Mouse (Mus musculus) CH12.LX (cell line): Measurements from ENCODE around the gene Socs3. TPM values are rescaled to one million over a fixed set of nuclear protein-coding genes. Genes with fewer than 3 reads are reported as not detected.

Experiments
- DNase-seq: peaks from one replicate; pipeline ENCODE4 v3.0.0-alpha.2; 2013; ENCODE audit errors: extremely low read depth
- H3K27ac ChIP-seq: 2 replicates; pipeline ENCODE4 v1.5.1; 2012; ENCODE audit warnings: low read depth, mild to moderate bottlenecking, control low read depth, moderate library complexity; ENCODE audit not compliant: insufficient read depth
- H3K27me3 ChIP-seq: replicated peaks from 2 replicates; pipeline ENCODE3; 2012; ENCODE audit warnings: inconsistent platforms
- H3K36me3 ChIP-seq, 2 experiments: replicated peaks in 1 of 2; 2 replicates each; pipeline versions ENCODE3 to v1.6.1; 2012; ENCODE audit warnings: inconsistent platforms in 1 of 2, low read length in 1 of 2, mild to moderate bottlenecking in 1 of 2, mixed read lengths in 1 of 2, moderate library complexity in 1 of 2; ENCODE audit not compliant: control insufficient read depth in 1 of 2, insufficient read depth in 1 of 2
- H3K4me1 ChIP-seq, 2 experiments: 2 replicates each; pipeline ENCODE4 v1.6.1; 2012; ENCODE audit warnings: inconsistent platforms in 1 of 2, moderate library complexity in 1 of 2; ENCODE audit not compliant: insufficient read depth in 2 of 2, control insufficient read depth in 1 of 2
- H3K4me2 ChIP-seq: 2 replicates; pipeline ENCODE4 v1.6.1; 2012; ENCODE audit warnings: low read depth, mild to moderate bottlenecking, control low read depth; ENCODE audit not compliant: poor library complexity, insufficient read depth, severe bottlenecking
- H3K4me3 ChIP-seq, 3 experiments: fragments of 150-350 bp in 1 of 3; sonication (generic) in 1 of 3; replicated peaks in 1 of 3; 2 replicates each; pipeline versions ENCODE3 to v1.5.1; 2011 to 2012; ENCODE audit warnings: low read depth in 2 of 3, low read length in 2 of 3, mild to moderate bottlenecking in 2 of 3, moderate library complexity in 2 of 3, control low read depth in 1 of 3, improper control_type of control experiment in 1 of 3, inconsistent platforms in 1 of 3, mixed read lengths in 1 of 3; ENCODE audit not compliant: poor library complexity in 1 of 3
- H3K79me2 ChIP-seq: replicated peaks from 2 replicates; pipeline ENCODE4 v1.6.1; 2012; ENCODE audit warnings: mild to moderate bottlenecking, moderate library complexity; ENCODE audit not compliant: control insufficient read depth, poor library complexity, insufficient read depth, severe bottlenecking; ENCODE audit errors: extremely low read depth
- H3K9ac ChIP-seq: 2 replicates; pipeline ENCODE4 v1.6.1; 2012; ENCODE audit warnings: low read depth, mild to moderate bottlenecking, control low read depth, moderate library complexity; ENCODE audit not compliant: insufficient read depth
- H3K9me3 ChIP-seq: replicated peaks from 2 replicates; pipeline ENCODE3; 2012; ENCODE audit warnings: low read length, inconsistent platforms, mixed read lengths
- CHD2 ChIP-seq: IDR thresholded peaks from 2 replicates; pipeline ENCODE4 v1.6.1; 2011; ENCODE audit warnings: low read length, improper control_type of control experiment
- ELF1 ChIP-seq: IDR thresholded peaks from 2 replicates; pipeline ENCODE4 v1.6.1; 2014; ENCODE audit warnings: low read depth, mild to moderate bottlenecking, inconsistent platforms, low read length, improper control_type of control experiment
- EP300 ChIP-seq: IDR thresholded peaks from 2 replicates; pipeline ENCODE4 v1.6.1; 2011; ENCODE audit warnings: low read length, improper control_type of control experiment
- ETS1 ChIP-seq: conservative IDR thresholded peaks from 2 replicates; pipeline ENCODE4 v1.6.1; 2012; ENCODE audit warnings: low read depth, mild to moderate bottlenecking, inconsistent platforms, low read length, improper control_type of control experiment, moderate library complexity
- IRF4 ChIP-seq: IDR thresholded peaks from 2 replicates; pipeline ENCODE4 v1.6.1; 2014; ENCODE audit warnings: low read depth, mild to moderate bottlenecking, inconsistent platforms, low read length, improper control_type of control experiment
- JUN ChIP-seq: IDR thresholded peaks from 2 replicates; pipeline ENCODE4 v1.6.1; 2011; ENCODE audit warnings: low read depth, mild to moderate bottlenecking, low read length, improper control_type of control experiment, moderate library complexity; ENCODE audit not compliant: insufficient read depth
- JUND ChIP-seq: conservative IDR thresholded peaks from 2 replicates; pipeline ENCODE4 v1.6.1; 2011; ENCODE audit warnings: low read depth, low read length, improper control_type of control experiment
- MAFK ChIP-seq: IDR thresholded peaks from 2 replicates; pipeline ENCODE4 v1.6.1; 2011; ENCODE audit warnings: low read length, improper control_type of control experiment; ENCODE audit not compliant: insufficient replicate concordance
- MAZ ChIP-seq: IDR thresholded peaks from 2 replicates; pipeline ENCODE4 v1.6.1; 2012; ENCODE audit warnings: low read depth, mild to moderate bottlenecking, inconsistent platforms, low read length, improper control_type of control experiment, moderate library complexity
- MXI1 ChIP-seq: IDR thresholded peaks from 2 replicates; pipeline ENCODE4 v1.6.1; 2011; ENCODE audit warnings: mild to moderate bottlenecking, low read depth, low read length, improper control_type of control experiment
- MYC ChIP-seq: IDR thresholded peaks from 2 replicates; pipeline ENCODE4 v1.6.1; 2011; ENCODE audit warnings: low read depth, mild to moderate bottlenecking, improper control_type of control experiment, low read length
- NELFE ChIP-seq: IDR thresholded peaks from 2 replicates; pipeline ENCODE4 v1.6.1; 2011; ENCODE audit warnings: low read depth, low read length, improper control_type of control experiment
- NRF1 ChIP-seq: IDR thresholded peaks from 2 replicates; pipeline ENCODE4 v1.6.1; 2014; ENCODE audit warnings: low read depth, mild to moderate bottlenecking, inconsistent platforms, low read length, improper control_type of control experiment, moderate library complexity
- PAX5 ChIP-seq: IDR thresholded peaks from 2 replicates; pipeline ENCODE4 v1.6.1; 2012; ENCODE audit warnings: low read length, inconsistent platforms, mixed read lengths
- POLR2A ChIP-seq: IDR thresholded peaks from 2 replicates; pipeline ENCODE4 v1.6.1; 2011; ENCODE audit warnings: low read depth, mild to moderate bottlenecking, improper control_type of control experiment, low read length
- RAD21 ChIP-seq: IDR thresholded peaks from 2 replicates; pipeline ENCODE4 v1.6.1; 2011; ENCODE audit warnings: low read depth, mild to moderate bottlenecking, low read length, improper control_type of control experiment, moderate library complexity
- RCOR1 ChIP-seq: conservative IDR thresholded peaks from 2 replicates; pipeline ENCODE4 v1.6.1; 2012; ENCODE audit warnings: low read depth, mild to moderate bottlenecking, inconsistent platforms, low read length, improper control_type of control experiment
- SIN3A ChIP-seq: IDR thresholded peaks from 2 replicates; pipeline ENCODE4 v1.6.1; 2012; ENCODE audit warnings: low read length, improper control_type of control experiment, inconsistent platforms
- SMC3 ChIP-seq: IDR thresholded peaks from 2 replicates; pipeline ENCODE4 v1.6.1; 2011; ENCODE audit warnings: low read depth, low read length, improper control_type of control experiment
- TBP ChIP-seq: conservative IDR thresholded peaks from 2 replicates; pipeline ENCODE4 v1.6.1; 2011; ENCODE audit warnings: low read depth, low read length, improper control_type of control experiment
- UBTF ChIP-seq: IDR thresholded peaks from 2 replicates; pipeline ENCODE4 v1.6.1; 2012; ENCODE audit warnings: low read depth, mild to moderate bottlenecking, inconsistent platforms, low read length, improper control_type of control experiment, moderate library complexity
- USF2 ChIP-seq: conservative IDR thresholded peaks from 2 replicates; pipeline ENCODE4 v1.6.1; 2011; ENCODE audit warnings: low read depth, low read length, improper control_type of control experiment
- ZC3H11A ChIP-seq: IDR thresholded peaks from 2 replicates; pipeline ENCODE4 v1.6.1; 2012; ENCODE audit warnings: low read depth, mild to moderate bottlenecking, inconsistent platforms, low read length, improper control_type of control experiment
- ZKSCAN1 ChIP-seq: IDR thresholded peaks from 2 replicates; pipeline ENCODE4 v1.6.1; 2012; ENCODE audit warnings: low read depth, inconsistent platforms, low read length, improper control_type of control experiment, borderline replicate concordance
- ZNF384 ChIP-seq: IDR thresholded peaks from 2 replicates; pipeline ENCODE4 v1.6.1; 2012; ENCODE audit warnings: low read depth, low read length, improper control_type of control experiment, inconsistent platforms
- dilution Hi-C: fragments of 300-500 bp; cut with MboI; formaldehyde crosslinking; loops from 2 replicates; pipeline ENCODE4 v1.14.3; 2020; ENCODE audit warnings: low sequenced_read_pairs; ENCODE audit not compliant: extremely low pct_unique_long_range_greater_than_20kb, extremely low pct_ligation_motif_present
- in situ Hi-C: fragments of 300-500 bp; cut with MboI; formaldehyde crosslinking; loops from 3 replicates; pipeline ENCODE4 v1.14.3; 2019; ENCODE audit warnings: low sequenced_read_pairs, low pct_ligation_motif_present, low pct_unique_long_range_greater_than_20kb, mixed read lengths
- polyA plus RNA-seq: library from polyadenylated mRNA; unstranded; fragments of >175 nt; gene quantifications from 2 replicates; pipeline ENCODE4 v1.2.1, GENCODE M21; 2012; ENCODE audit warnings: low read depth; ENCODE audit not compliant: insufficient read length
- total RNA-seq, 2 experiments: library from RNA; depleted of rRNA; stranded (reverse); fragments of 300-350 nt in 1 of 2; fragments of >200 nt in 1 of 2; gene quantifications; 2 replicates each; pipeline ENCODE4 v1.2.3; 2012 to 2014

Socs3 gene
- total and polyA plus RNA-seq, 3 experiments: 0.83 to 4.7 (median 1.2) TPM

DNA sequence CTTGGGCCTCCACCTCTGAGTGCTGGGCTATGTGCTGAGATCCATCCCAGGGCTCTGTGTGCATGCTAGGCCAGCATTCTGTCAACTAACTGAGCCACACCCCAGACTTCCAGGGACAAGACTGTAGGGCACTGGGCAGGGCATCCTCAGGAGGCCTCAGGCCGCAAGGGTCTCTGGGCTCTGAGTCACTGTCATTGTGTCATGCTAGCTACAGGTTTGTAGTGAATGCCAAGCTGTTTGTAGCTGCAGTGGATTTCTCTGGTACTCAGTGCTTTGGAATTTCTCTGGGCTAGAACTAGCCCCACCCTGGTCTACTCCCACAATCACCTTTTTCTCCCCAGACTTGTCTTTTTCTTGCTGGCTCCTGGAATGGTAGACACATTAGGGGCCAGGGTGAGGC is 42.7 kb upstream of the Socs3 start:
- H3K4me3 ChIP-seq: no peak overlapping the region
- no peak for DNase-seq
- no peaks in the 10 kb centered on the region for H3K27me3 ChIP-seq
- no peaks in the 10 kb centered on the region for H3K9me3 ChIP-seq
- H3K27ac ChIP-seq: no peak overlapping the region
- in situ Hi-C loops: loop anchor here (5.0 kb wide), 1 partner anchor 45 kb away; no protein-coding TSS in a partner anchor
- H3K36me3 ChIP-seq: peaks cover 78 to 98% of the 10 kb centered on the region in 2 experiments
- H3K9ac ChIP-seq: no peak overlapping the region
- peaks cover 19 to 64% of the 10 kb centered on the region in 2 experiments for H3K4me1 ChIP-seq
- dilution Hi-C loops: no loop called here
- TF ChIP-seq JUN (no peak), PAX5 (no peak), NRF1 (no peak), ZNF384 (no peak), TBP (no peak), POLR2A (no peak), SMC3 (no peak), ZC3H11A (no peak), NELFE (no peak), EP300 (no peak), JUND (no peak), CHD2 (no peak), MAZ (no peak), MYC (no peak), RCOR1 (no peak), SIN3A (no peak), RAD21 (no peak), ZKSCAN1 (no peak), MAFK (no peak), ELF1 (no peak)
- TF ChIP-seq, all 38 proteins: peak for 0
- H3K79me2 ChIP-seq: peaks cover 30% of the 10 kb centered on the region
- H3K4me2 ChIP-seq: no peak overlapping the region

GRCm38 (mm10) chr11:118009865-118010571 is 40.2 kb upstream of the Socs3 start:
- Histone ChIP-seq H3K9ac (no peak overlapping the region), H3K9me3 (no peaks in the 10 kb centered on the region), H3K4me3 (no peak overlapping the region), H3K27me3 (no peaks in the 10 kb centered on the region), H3K79me2 (peaks cover 29% of the 10 kb centered on the region), H3K4me1 (peaks cover 23 to 63% of the 10 kb centered on the region in 2 experiments), H3K27ac (no peak overlapping the region), H3K4me2 (no peak overlapping the region), H3K36me3 (peaks cover 77 to 97% of the 10 kb centered on the region in 2 experiments)
- in situ Hi-C loops (loop anchor here (5.0 kb wide), 1 partner anchor 43 kb away; no protein-coding TSS in a partner anchor), dilution Hi-C loops (no loop called here)
- TF ChIP-seq CHD2 (no peak), USF2 (no peak), MAFK (no peak), MXI1 (no peak), NELFE (no peak), ZKSCAN1 (no peak), ZC3H11A (no peak), UBTF (no peak), IRF4 (no peak), SMC3 (no peak), EP300 (no peak), MYC (no peak), ETS1 (no peak), JUND (no peak), POLR2A (no peak)
- no peak for DNase-seq
